Mouse (Mus musculus) intestine, postnatal 0 days (tissue): ENCODE data around the gene Dnm3. TPM values are rescaled to one million over a fixed set of nuclear protein-coding genes. Genes with fewer than 3 reads are reported as not detected.

Source experiments
- ATAC-seq: fragments of 200-750 bp; cut with Nextera tagmentation; 2 replicates; pipeline ENCODE4 v1.8.0; 2017; ENCODE audit warnings: mild to moderate bottlenecking, moderate TSS enrichment, moderate library complexity
- H3K27ac ChIP-seq: fragments of 300-500 bp; sonication (generic); 2 replicates; pipeline ENCODE4 v1.5.1; 2014; ENCODE audit warnings: mild to moderate bottlenecking, low read depth, low read length, moderate library complexity
- H3K27me3 ChIP-seq: fragments of 300-500 bp; sonication (generic); replicated peaks from 2 replicates; pipeline ENCODE4 v1.6.1; 2014; ENCODE audit warnings: low read length, mixed read lengths; ENCODE audit not compliant: control insufficient read depth, insufficient read depth
- H3K36me3 ChIP-seq: fragments of 300-500 bp; sonication (generic); 2 replicates; pipeline ENCODE4 v1.6.1; 2014; ENCODE audit warnings: mild to moderate bottlenecking, moderate library complexity; ENCODE audit not compliant: control insufficient read depth, insufficient read depth
- H3K4me1 ChIP-seq: fragments of 300-500 bp; sonication (generic); replicated peaks from 2 replicates; pipeline ENCODE4 v1.6.1; 2014; ENCODE audit warnings: antibody characterized with exemption, low read length, mixed read lengths; ENCODE audit not compliant: control insufficient read depth, insufficient read depth
- H3K4me2 ChIP-seq: fragments of 300-500 bp; sonication (generic); replicated peaks from 2 replicates; pipeline ENCODE4 v1.6.1; 2014; ENCODE audit warnings: low read depth, mild to moderate bottlenecking, moderate library complexity
- H3K4me3 ChIP-seq: fragments of 300-500 bp; sonication (generic); 2 replicates; pipeline ENCODE4 v1.5.1; 2014; ENCODE audit warnings: low read depth, low read length
- H3K9ac ChIP-seq: fragments of 300-500 bp; sonication (generic); 2 replicates; pipeline ENCODE4 v1.6.1; 2014; ENCODE audit warnings: mild to moderate bottlenecking, low read depth, low read length
- H3K9me3 ChIP-seq: fragments of 300-500 bp; sonication (generic); 2 replicates; pipeline ENCODE4 v1.6.1; 2016; ENCODE audit warnings: mixed run types; ENCODE audit not compliant: control insufficient read depth
- CTCF ChIP-seq: sonication (generic); IDR thresholded peaks from 2 replicates; pipeline ENCODE4 v1.5.1; 2016; ENCODE audit warnings: low read depth, mild to moderate bottlenecking, control low read depth, antibody characterized with exemption, moderate library complexity
- WGBS: fragments of 180-500 bp; shearing (Covaris S2); extraction: QIAGEN DNeasy Blood & Tissue Kit; methylation state at CpG from one replicate; pipeline ENCODE4 v1.1.7; 2014; 5-methylcytosine and 5-hydroxymethylcytosine counted together
- polyA plus RNA-seq: library from polyadenylated mRNA; unstranded; fragments of >200 nt; fragmentation: Nextera tagmentation; extraction: Ambion mirVana; gene quantifications from 2 replicates; pipeline ENCODE4 v1.2.1, GENCODE M21; 2015

Dnm3 gene
- polyA plus RNA-seq, 1 experiment from 2014 or later, result 5.6 TPM

- no peak for TF ChIP-seq CTCF
- H3K9ac ChIP-seq, result no peak overlapping the region
- no peaks in the 10 kb centered on the region for H3K27me3 ChIP-seq
- WGBS, result 44% methylated on average over 4 of the region's 4 CpGs
- ATAC-seq, result no peak
- H3K4me1 ChIP-seq, result no peaks in the 10 kb centered on the region
- no peak overlapping the region for H3K27ac ChIP-seq
- no peaks in the 10 kb centered on the region for H3K36me3 ChIP-seq
- no peak overlapping the region for H3K4me2 ChIP-seq
- H3K4me3 ChIP-seq, result no peak overlapping the region
- no peaks in the 10 kb centered on the region for H3K9me3 ChIP-seq
Measured at GRCm38 (mm10) chr1:161983979-161984566, 493.8 kb downstream of the Dnm3 start.

DNA sequence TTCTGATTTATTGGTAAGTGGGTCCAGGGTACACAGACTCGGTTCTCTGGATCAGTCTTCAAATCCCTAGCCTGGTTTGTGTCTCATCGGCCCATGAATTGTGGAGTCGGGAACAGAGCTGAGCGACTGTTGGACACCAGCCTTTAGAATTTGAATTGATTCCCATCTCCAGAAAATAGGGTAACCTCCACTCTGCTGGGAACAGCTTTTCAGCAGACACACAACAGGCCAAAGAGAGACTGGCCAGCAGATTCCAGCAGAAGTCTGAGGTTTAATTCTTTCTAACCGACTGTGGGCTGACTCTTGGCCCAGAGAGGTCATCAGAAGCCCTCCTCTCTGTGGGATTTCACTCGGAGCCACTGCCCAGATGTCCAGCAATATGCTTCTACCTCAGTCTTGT, 494.4 kb downstream of the Dnm3 start:
- H3K4me2 ChIP-seq, result no peak overlapping the region
- no peak overlapping the region for H3K9ac ChIP-seq
- no peaks in the 10 kb centered on the region for H3K27me3 ChIP-seq
- TF ChIP-seq CTCF, result no peak
- H3K36me3 ChIP-seq, result no peaks in the 10 kb centered on the region
- H3K4me1 ChIP-seq, result no peaks in the 10 kb centered on the region
- no peak overlapping the region for H3K4me3 ChIP-seq
- WGBS, result 71% methylated on average over 6 of the region's 6 CpGs
- no peak overlapping the region for H3K27ac ChIP-seq
- ATAC-seq, result no peak
- no peaks in the 10 kb centered on the region for H3K9me3 ChIP-seq

DNA sequence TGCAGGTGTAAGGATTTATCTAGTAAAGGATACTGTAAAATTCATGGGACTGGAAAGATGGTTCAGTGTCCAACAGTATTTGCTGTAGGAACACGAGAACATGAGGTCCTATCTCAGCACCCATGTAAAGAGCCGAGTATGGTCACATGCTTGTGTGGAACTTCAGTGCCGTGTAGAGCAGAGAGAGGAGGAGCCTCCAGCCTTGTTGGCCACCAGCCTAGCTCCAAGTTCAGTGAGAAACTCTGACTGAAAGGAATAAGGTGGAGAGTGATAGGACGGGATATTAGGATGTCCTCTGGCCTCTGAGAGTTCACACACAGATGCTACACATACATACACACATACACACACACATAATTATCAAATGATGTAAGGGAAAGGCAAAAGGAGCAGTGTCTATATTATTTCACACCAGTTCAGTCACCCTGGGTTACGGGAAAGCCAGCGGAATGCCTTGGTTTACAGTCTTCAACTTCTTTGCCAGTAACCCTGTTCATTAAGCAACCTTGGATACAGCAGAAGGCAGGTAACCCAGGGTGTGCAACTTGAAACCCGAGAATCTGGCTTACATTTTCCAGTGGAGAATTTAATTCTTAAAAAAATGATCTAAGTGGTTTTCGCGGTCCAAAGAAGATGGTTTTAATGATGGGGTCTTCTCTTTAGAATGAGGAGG, 497.1 kb downstream of the Dnm3 start:
- no peak for TF ChIP-seq CTCF
- Histone ChIP-seq H3K9ac (no peak overlapping the region), H3K4me1 (no peaks in the 10 kb centered on the region), H3K36me3 (no peaks in the 10 kb centered on the region), H3K4me3 (no peak overlapping the region), H3K4me2 (no peak overlapping the region), H3K27ac (no peak overlapping the region), H3K9me3 (no peaks in the 10 kb centered on the region), H3K27me3 (no peaks in the 10 kb centered on the region)
- no peak for ATAC-seq
- 76% methylated on average over 9 of the region's 9 CpGs for WGBS

DNA sequence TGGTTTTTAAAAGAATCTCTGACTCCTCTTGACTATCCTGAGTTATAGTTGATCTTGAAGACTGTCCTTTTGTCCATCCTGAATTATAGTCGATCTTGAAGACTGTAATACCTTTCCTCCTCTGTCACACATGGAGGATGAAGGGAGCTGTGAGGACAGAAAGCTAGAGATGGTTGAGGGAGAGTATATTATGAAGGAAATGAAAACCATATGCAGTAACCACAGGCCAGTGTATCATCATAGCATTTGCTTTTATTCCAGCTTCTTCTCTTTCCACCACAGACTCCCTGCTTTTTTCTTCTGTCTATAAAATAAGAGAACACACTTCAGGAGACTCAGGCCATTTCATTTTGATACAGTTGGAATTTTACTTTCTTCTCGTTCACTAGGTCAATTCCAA, 497.8 kb downstream of the Dnm3 start:
- Histone ChIP-seq H3K27me3 (no peaks in the 10 kb centered on the region), H3K4me3 (no peak overlapping the region), H3K4me2 (no peak overlapping the region), H3K4me1 (no peaks in the 10 kb centered on the region), H3K9ac (no peak overlapping the region), H3K27ac (no peak overlapping the region), H3K9me3 (no peaks in the 10 kb centered on the region), H3K36me3 (no peaks in the 10 kb centered on the region)
- no peak for TF ChIP-seq CTCF
- no peak for ATAC-seq
- 84% methylated on average over 2 of the region's 2 CpGs for WGBS

GRCm38 (mm10) chr1:161979536-161979935, 498.3 kb downstream of the Dnm3 start, which contains the start of gene 4930558K02Rik:
4930558K02Rik (minus strand) TSS chr1:161979636.
- Histone ChIP-seq H3K9me3 (no peaks in the 10 kb centered on the region), H3K4me3 (no peak within 1 kb of the TSS), H3K9ac (no peak within 1 kb of the TSS), H3K27me3 (no peaks in the 10 kb centered on the region), H3K27ac (no peak within 1 kb of the TSS), H3K4me2 (no peak within 1 kb of the TSS), H3K4me1 (no peaks in the 10 kb centered on the region), H3K36me3 (no peaks in the 10 kb centered on the region)
- ATAC-seq, result no peak
- 75% methylated on average over 1 of the region's 1 CpGs for WGBS
- no peak for TF ChIP-seq CTCF

DNA sequence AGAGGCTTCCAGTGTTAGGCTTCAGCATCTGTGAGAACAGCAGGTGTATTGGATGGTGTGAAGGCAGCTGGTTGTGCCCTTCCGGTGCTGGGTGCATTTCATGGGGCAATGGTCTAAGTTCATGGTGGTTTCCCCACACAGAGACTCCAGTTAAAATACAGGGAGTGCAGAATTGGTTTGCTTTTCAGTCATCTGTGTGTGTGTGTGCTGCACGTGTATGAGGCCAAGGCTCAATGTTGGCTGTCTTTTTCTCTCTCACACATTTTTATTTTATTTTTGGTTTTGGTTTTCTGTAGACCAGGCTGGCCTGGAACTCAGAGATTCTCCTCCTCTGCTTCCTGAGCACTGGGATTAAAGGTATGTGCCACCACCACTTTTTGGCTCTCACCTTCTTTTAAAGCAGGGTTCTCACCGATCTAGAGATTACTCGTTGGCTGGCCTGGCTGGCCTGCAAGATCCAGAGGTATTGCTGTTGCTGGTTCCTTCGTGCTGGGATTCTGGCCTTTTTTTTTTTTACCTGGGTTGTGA, 499.6 kb downstream of the Dnm3 start:
- Histone ChIP-seq H3K27ac (no peak overlapping the region), H3K9ac (no peak overlapping the region), H3K4me2 (no peak overlapping the region), H3K27me3 (no peaks in the 10 kb centered on the region), H3K4me3 (no peak overlapping the region), H3K4me1 (no peaks in the 10 kb centered on the region), H3K36me3 (no peaks in the 10 kb centered on the region), H3K9me3 (no peaks in the 10 kb centered on the region)
- ATAC-seq, result no peak
- 93% methylated on average over 5 of the region's 5 CpGs for WGBS
- no peak for TF ChIP-seq CTCF
